Comparison of ENCODE assay signal across 7 mouse cellular contexts in the genomic region with DNA sequence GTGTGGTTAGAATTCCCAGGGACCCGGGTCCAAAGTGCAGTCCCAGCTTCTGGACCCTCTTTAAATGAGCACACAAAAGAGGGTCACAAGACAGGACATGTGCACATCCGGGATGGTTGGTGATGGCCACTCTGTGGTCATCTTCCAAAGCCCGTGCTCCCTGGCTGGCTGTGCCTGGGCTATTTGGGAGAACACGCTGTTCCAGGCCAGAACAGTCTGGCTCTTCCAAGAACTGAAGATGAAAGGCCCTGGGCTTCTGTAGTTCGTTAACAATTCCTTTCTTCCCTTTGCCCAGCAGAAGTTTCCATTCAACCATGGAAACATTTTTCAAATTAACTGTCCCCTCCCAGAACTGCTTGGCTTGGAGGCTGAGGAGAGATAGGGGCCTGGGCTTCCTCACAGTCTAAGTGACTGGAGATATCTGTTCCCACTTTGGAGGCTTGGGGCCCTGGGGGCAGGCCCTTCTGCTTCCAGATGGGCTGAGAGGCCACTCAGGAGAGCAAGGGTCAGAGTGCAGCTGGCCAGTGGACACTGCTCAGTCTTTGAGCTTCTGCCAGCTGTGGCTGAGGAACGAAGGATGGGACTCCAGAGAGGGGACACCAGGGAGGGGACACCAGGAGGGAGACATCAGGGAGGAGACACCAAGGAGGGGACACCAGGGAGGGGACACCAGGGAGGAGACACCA. TPM values are rescaled to one million over a fixed set of nuclear protein-coding genes. Genes with fewer than 3 reads are reported as not detected.
DNase-seq lines count a peak whose midpoint lies in the region; ATAC-seq and TF ChIP-seq lines count a peak whose summit lies in the region.

No protein-coding gene starts in this region.

- TF ChIP-seq POLR2A in liver, adult 2 months (IDR thresholded peaks at IDR 0.05; ENCODE audit: extremely low read depth, insufficient read depth, low read length), result no peak

- peak; percentile 36 for DNase-seq in ovary, postnatal 10 days (ENCODE audit: low spot score)
- DNase-seq in ovary, adult 18-20 months (ENCODE audit: low spot score), result no peak
- DNase-seq in gastrocnemius, postnatal 10 days, result peak; percentile 43
- peak; percentile 59 for DNase-seq in heart, postnatal 4 days
- peak; percentile 80 for DNase-seq in liver, adult 2 months (ENCODE audit: extremely low read depth, low read depth, low spot score)
- no peak for DNase-seq in cerebellum, adult 9-10 months

- no peaks in the 10 kb centered on the region for H3K36me3 ChIP-seq in liver, adult 2 months (ENCODE audit: control insufficient read depth, insufficient read depth, low read length)
- no peaks in the 10 kb centered on the region for H3K36me3 ChIP-seq in stomach, embryonic 15.5 days

- TF ChIP-seq CTCF in liver, adult 2 months (IDR thresholded peaks at IDR 0.05; ENCODE audit: low read depth, low read length), result no peak

- WGBS in liver, adult 2 months, result 20% methylated on average over 6 of the region's 6 CpGs
- WGBS in stomach, embryonic 15.5 days, result 39% methylated on average over 6 of the region's 6 CpGs

- no peaks in the 10 kb centered on the region for H3K9me3 ChIP-seq in stomach, embryonic 15.5 days

- peak overlapping the region; percentile 90 for H3K27ac ChIP-seq in liver, adult 2 months (replicated peaks; ENCODE audit: insufficient read depth, low read depth, low read length)
- H3K27ac ChIP-seq in stomach, embryonic 15.5 days, result peak overlapping the region; percentile 70

- peaks cover 25% of the 10 kb centered on the region for H3K4me1 ChIP-seq in liver, adult 2 months (ENCODE audit: control insufficient read depth, insufficient read depth, low read length)
- peaks cover 11% of the 10 kb centered on the region for H3K4me1 ChIP-seq in stomach, embryonic 15.5 days

- ATAC-seq in stomach, embryonic 15.5 days (ENCODE audit: insufficient read depth, low FRiP score, low read depth), result peak; percentile 56

- no peaks in the 10 kb centered on the region for H3K27me3 ChIP-seq in liver, adult 2 months (ENCODE audit: control insufficient read depth, insufficient read depth, low read length)
- H3K27me3 ChIP-seq in stomach, embryonic 15.5 days (replicated peaks), result no peaks in the 10 kb centered on the region

- H3K4me2 ChIP-seq in stomach, embryonic 15.5 days, result no peak overlapping the region

- no peaks in the 10 kb centered on the region for H3K79me2 ChIP-seq in liver, adult 2 months (ENCODE audit: control insufficient read depth, insufficient read depth, low read length)

- 0 out of 2 replicates have a peak overlapping the region, but pooled peaks have one; percentile 15 for H3K9ac ChIP-seq in liver, adult 2 months (ENCODE audit: low read depth, low read length)
- no peak overlapping the region for H3K9ac ChIP-seq in stomach, embryonic 15.5 days

- no peak overlapping the region for H3K4me3 ChIP-seq in liver, adult 2 months (ENCODE audit: insufficient read depth, low read depth, low read length)
- H3K4me3 ChIP-seq in stomach, embryonic 15.5 days (replicated peaks), result no peak overlapping the region

RNA-seq across cellular contexts. Expression of a gene that starts 29.8 kb away (rescaled TPM):
- 10 to 100 TPM; 12.3 to 12.7 TPM for total RNA-seq in gastrocnemius, postnatal 10 days (2021)
- total RNA-seq in heart, postnatal 4 days (2021), result 10 to 100 TPM; 11.6 to 12.3 TPM
- total RNA-seq in liver, adult 2 months (2014; rRNA removed), result 2.2 and 2.6 TPM in 2 replicates
- polyA plus RNA-seq in liver, adult 2 months (2012; rRNA removed), result 9.4 and 10.6 TPM in 2 replicates
- 40.1 and 42.1 TPM in 2 replicates for polyA plus RNA-seq in stomach, embryonic 15.5 days (2015; fragmentation: Nextera tagmentation; extraction: Ambion mirVana)

Comparison
In these comparisons a context has a peak if more than half of its experiments do, and no peak if none do; other contexts are left out.
1. DNase-seq: peak in ovary, postnatal 10 days (single experiment), gastrocnemius, postnatal 10 days (single experiment), heart, postnatal 4 days (single experiment) and liver, adult 2 months (single experiment); none in ovary, adult 18-20 months (single experiment) and cerebellum, adult 9-10 months (single experiment).